Mouse (Mus musculus) forebrain, embryonic 14.5 days (tissue): ENCODE measurements at regions not wholly inside any gene's neighbourhood (a gene's known extent, or its start where the extent isn't known, plus 50 kb on each side); places are given as distances from the start of the nearest gene placed in this dataset.

Experiments used
- ATAC-seq: fragments of 200-750 bp; cut with Nextera tagmentation; 2 replicates; pipeline ENCODE4 v1.8.0; 2017; ENCODE audit warnings: mild to moderate bottlenecking, moderate library complexity
- DNase-seq: peaks from one replicate; pipeline ENCODE4 v3.0.0-alpha.2; 2015; ENCODE audit warnings: low spot score
- H3K27ac ChIP-seq: fragments of 300-500 bp; sonication (generic); 2 replicates; pipeline ENCODE4 v1.5.1; 2014; ENCODE audit warnings: low read depth, mild to moderate bottlenecking, control low read depth, low read length, moderate library complexity
- H3K27me3 ChIP-seq: fragments of 300-500 bp; sonication (generic); replicated peaks from 2 replicates; pipeline ENCODE4 v1.6.1; 2014; ENCODE audit warnings: low read length, control low read depth, mixed read lengths; ENCODE audit not compliant: control insufficient read depth, insufficient read depth
- H3K36me3 ChIP-seq: fragments of 300-500 bp; sonication (generic); 2 replicates; pipeline ENCODE4 v1.6.1; 2014; ENCODE audit warnings: low read length, control low read depth; ENCODE audit not compliant: control insufficient read depth, insufficient read depth
- H3K4me1 ChIP-seq: fragments of 300-500 bp; sonication (generic); 2 replicates; pipeline ENCODE4 v1.6.1; 2014; ENCODE audit warnings: antibody characterized with exemption, low read length, control low read depth; ENCODE audit not compliant: control insufficient read depth, insufficient read depth
- H3K4me2 ChIP-seq: fragments of 300-500 bp; sonication (generic); 2 replicates; pipeline ENCODE4 v1.6.1; 2014; ENCODE audit warnings: mild to moderate bottlenecking, control low read depth, low read length
- H3K4me3 ChIP-seq: fragments of 300-500 bp; sonication (generic); 2 replicates; pipeline ENCODE4 v1.5.1; 2014; ENCODE audit warnings: low read depth, low read length, control low read depth
- H3K9ac ChIP-seq: fragments of 300-500 bp; sonication (generic); 2 replicates; pipeline ENCODE4 v1.6.1; 2014; ENCODE audit warnings: mild to moderate bottlenecking, low read length, control low read depth, moderate library complexity
- H3K9me3 ChIP-seq: fragments of 300-500 bp; sonication (generic); replicated peaks from 2 replicates; pipeline ENCODE4 v1.6.1; 2016; ENCODE audit warnings: low read length, control low read depth, mixed read lengths; ENCODE audit not compliant: control insufficient read depth
- WGBS: fragments of 180-500 bp; shearing (Covaris S2); extraction: QIAGEN DNeasy Blood & Tissue Kit; methylation state at CpG from one replicate; pipeline ENCODE4 v1.1.7; 2014; 5-methylcytosine and 5-hydroxymethylcytosine counted together

- ATAC-seq, result no peak
- Histone ChIP-seq H3K4me3 (no peak overlapping the region), H3K27me3 (no peaks in the 10 kb centered on the region), H3K36me3 (no peaks in the 10 kb centered on the region), H3K4me2 (no peak overlapping the region), H3K4me1 (no peaks in the 10 kb centered on the region), H3K27ac (no peak overlapping the region), H3K9me3 (no peaks in the 10 kb centered on the region), H3K9ac (no peak overlapping the region)
- WGBS, result 90% methylated on average over 5 of the region's 5 CpGs
- DNase-seq, result no peak
Measured at GRCm38 (mm10) chr10:95079979-95080378, 135.3 kb upstream of the Plxnc1 start.

GRCm38 (mm10) chr10:95076421-95076820 lies 131.8 kb upstream of the Plxnc1 start:
- H3K9ac ChIP-seq, result no peak overlapping the region
- no peaks in the 10 kb centered on the region for H3K27me3 ChIP-seq
- DNase-seq, result no peak
- WGBS, result 93% methylated on average over 5 of the region's 5 CpGs
- H3K36me3 ChIP-seq, result no peaks in the 10 kb centered on the region
- no peak overlapping the region for H3K4me3 ChIP-seq
- no peaks in the 10 kb centered on the region for H3K9me3 ChIP-seq
- H3K4me2 ChIP-seq, result no peak overlapping the region
- ATAC-seq, result no peak
- H3K4me1 ChIP-seq, result peaks cover 5% of the 10 kb centered on the region; the same call in 1 of the 2 replicates
- no peak overlapping the region for H3K27ac ChIP-seq

GRCm38 (mm10) chr10:95075897-95076296 lies 131.3 kb upstream of the Plxnc1 start:
- 56% methylated on average over 4 of the region's 4 CpGs for WGBS
- H3K9ac ChIP-seq, result no peak overlapping the region
- 0 out of 2 replicates have a peak overlapping the region, but pooled peaks have one; percentile 10 for H3K27ac ChIP-seq
- H3K9me3 ChIP-seq, result no peaks in the 10 kb centered on the region
- no peak for DNase-seq
- H3K36me3 ChIP-seq, result no peaks in the 10 kb centered on the region
- no peak overlapping the region for H3K4me2 ChIP-seq
- no peak overlapping the region for H3K4me3 ChIP-seq
- H3K27me3 ChIP-seq, result no peaks in the 10 kb centered on the region
- ATAC-seq, result no peak
- H3K4me1 ChIP-seq, result peaks cover 5% of the 10 kb centered on the region; the same call in 1 of the 2 replicates

- H3K4me1 ChIP-seq, result peaks cover 5% of the 10 kb centered on the region; the same call in 1 of the 2 replicates
- no peaks in the 10 kb centered on the region for H3K9me3 ChIP-seq
- no peak overlapping the region for H3K27ac ChIP-seq
- no peaks in the 10 kb centered on the region for H3K36me3 ChIP-seq
- H3K27me3 ChIP-seq, result no peaks in the 10 kb centered on the region
- no peak overlapping the region for H3K4me3 ChIP-seq
- no peak overlapping the region for H3K9ac ChIP-seq
- 58% methylated on average over 5 of the region's 5 CpGs for WGBS
- ATAC-seq, result no peak
- H3K4me2 ChIP-seq, result no peak overlapping the region
- no peak for DNase-seq
Measured at GRCm38 (mm10) chr10:95074959-95075590, 130.4 kb upstream of the Plxnc1 start.

GRCm38 (mm10) chr10:95074381-95074780 lies 129.7 kb upstream of the Plxnc1 start:
- Histone ChIP-seq H3K27me3 (no peaks in the 10 kb centered on the region), H3K9ac (no peak overlapping the region), H3K36me3 (no peaks in the 10 kb centered on the region), H3K9me3 (no peaks in the 10 kb centered on the region), H3K4me1 (peaks cover 5% of the 10 kb centered on the region; the same call in 1 of the 2 replicates), H3K4me3 (no peak overlapping the region), H3K27ac (no peak overlapping the region), H3K4me2 (no peak overlapping the region)
- DNase-seq (peak; percentile 38), ATAC-seq (no peak)
- 82% methylated on average over 2 of the region's 2 CpGs for WGBS

GRCm38 (mm10) chr10:95067971-95068370 lies 123.3 kb upstream of the Plxnc1 start:
- H3K4me3 ChIP-seq, result no peak overlapping the region
- no peaks in the 10 kb centered on the region for H3K9me3 ChIP-seq
- ATAC-seq (no peak), DNase-seq (no peak)
- WGBS, result 85% methylated on average over 10 of the region's 10 CpGs
- no peak overlapping the region for H3K27ac ChIP-seq
- no peaks in the 10 kb centered on the region for H3K27me3 ChIP-seq
- H3K36me3 ChIP-seq, result no peaks in the 10 kb centered on the region
- no peak overlapping the region for H3K9ac ChIP-seq
- H3K4me1 ChIP-seq, result no peaks in the 10 kb centered on the region
- H3K4me2 ChIP-seq, result no peak overlapping the region

GRCm38 (mm10) chr10:95066774-95067173 lies 122.1 kb upstream of the Plxnc1 start:
- H3K27ac ChIP-seq, result no peak overlapping the region
- DNase-seq (no peak), ATAC-seq (no peak)
- WGBS, result 84% methylated on average over 6 of the region's 6 CpGs
- H3K4me1 ChIP-seq, result no peaks in the 10 kb centered on the region
- H3K4me2 ChIP-seq, result no peak overlapping the region
- H3K36me3 ChIP-seq, result no peaks in the 10 kb centered on the region
- no peaks in the 10 kb centered on the region for H3K9me3 ChIP-seq
- H3K4me3 ChIP-seq, result no peak overlapping the region
- H3K9ac ChIP-seq, result no peak overlapping the region
- no peaks in the 10 kb centered on the region for H3K27me3 ChIP-seq

GRCm38 (mm10) chr10:95059486-95060091 lies 115.0 kb upstream of the Plxnc1 start:
- Histone ChIP-seq H3K27ac (no peak overlapping the region), H3K27me3 (no peaks in the 10 kb centered on the region), H3K36me3 (no peaks in the 10 kb centered on the region), H3K4me2 (no peak overlapping the region), H3K4me3 (no peak overlapping the region), H3K9ac (no peak overlapping the region), H3K9me3 (no peaks in the 10 kb centered on the region), H3K4me1 (peaks cover 27% of the 10 kb centered on the region)
- DNase-seq (no peak), ATAC-seq (no peak)
- WGBS, result 73% methylated on average over 7 of the region's 7 CpGs

- Histone ChIP-seq H3K9ac (no peak overlapping the region), H3K4me3 (no peak overlapping the region), H3K4me2 (no peak overlapping the region), H3K27me3 (no peaks in the 10 kb centered on the region), H3K9me3 (no peaks in the 10 kb centered on the region), H3K27ac (no peak overlapping the region), H3K4me1 (peaks cover 27% of the 10 kb centered on the region), H3K36me3 (no peaks in the 10 kb centered on the region)
- DNase-seq (no peak), ATAC-seq (no peak)
- 89% methylated on average over 9 of the region's 9 CpGs for WGBS
Measured at GRCm38 (mm10) chr10:95059078-95059477, 114.4 kb upstream of the Plxnc1 start.
